Mouse (Mus musculus) spleen, adult 2 months (tissue): ENCODE data around the gene Dock4. TPM values are rescaled to one million over a fixed set of nuclear protein-coding genes. Genes with fewer than 3 reads are reported as not detected.

ENCODE experiments used
- DNase-seq, 2 experiments: peaks; one replicate each; pipeline versions ENCODE4 v3.0.0 to v3.0.0-alpha.2; 2012 to 2021; ENCODE audit warnings: low spot score in 2 of 2, low read depth in 1 of 2
- H3K27ac ChIP-seq: fragments of 200-500 bp; 2 replicates; pipeline ENCODE4 v1.5.1; 2012; ENCODE audit warnings: low read length, inconsistent platforms; ENCODE audit not compliant: insufficient read depth
- H3K27me3 ChIP-seq: fragments of 200-500 bp; 2 replicates; pipeline ENCODE4 v1.6.1; 2012; ENCODE audit warnings: mild to moderate bottlenecking, moderate library complexity, low read length, inconsistent platforms; ENCODE audit not compliant: control insufficient read depth, insufficient read depth
- H3K36me3 ChIP-seq: fragments of 200-500 bp; 2 replicates; pipeline ENCODE4 v1.6.1; 2012; ENCODE audit warnings: mild to moderate bottlenecking, low read length, inconsistent platforms; ENCODE audit not compliant: control insufficient read depth, insufficient read depth
- H3K4me1 ChIP-seq: fragments of 200-500 bp; 2 replicates; pipeline ENCODE4 v1.6.1; 2011; ENCODE audit warnings: inconsistent platforms; ENCODE audit not compliant: control insufficient read depth, insufficient read depth, insufficient read length
- H3K4me3 ChIP-seq: fragments of 200-500 bp; 2 replicates; pipeline ENCODE4 v1.5.1; 2011; ENCODE audit warnings: mild to moderate bottlenecking, inconsistent platforms; ENCODE audit not compliant: insufficient read depth, insufficient read length; ENCODE audit errors: extremely low read depth
- CTCF ChIP-seq: fragments of 200-500 bp; IDR thresholded peaks from 2 replicates; pipeline ENCODE4 v1.5.1; 2011; ENCODE audit warnings: mild to moderate bottlenecking, inconsistent platforms; ENCODE audit not compliant: insufficient read depth, insufficient read length, insufficient replicate concordance; ENCODE audit errors: extremely low read depth
- POLR2A ChIP-seq: fragments of 200-500 bp; IDR thresholded peaks from 2 replicates; pipeline ENCODE4 v1.6.1; 2011; ENCODE audit warnings: low read depth, low read length, inconsistent platforms
- WGBS: fragments of 180-500 bp; shearing (Covaris S2); methylation state at CpG from one replicate; pipeline ENCODE4 v1.1.7; 2018; 5-methylcytosine and 5-hydroxymethylcytosine counted together
- polyA plus RNA-seq: library from polyadenylated mRNA; depleted of rRNA; stranded (reverse); fragments of >200 nt; gene quantifications from 2 replicates; pipeline ENCODE4 v1.2.3, GENCODE M21; 2012

Dock4 gene
- polyA plus RNA-seq, 1 experiment, result 2.3 TPM

DNA sequence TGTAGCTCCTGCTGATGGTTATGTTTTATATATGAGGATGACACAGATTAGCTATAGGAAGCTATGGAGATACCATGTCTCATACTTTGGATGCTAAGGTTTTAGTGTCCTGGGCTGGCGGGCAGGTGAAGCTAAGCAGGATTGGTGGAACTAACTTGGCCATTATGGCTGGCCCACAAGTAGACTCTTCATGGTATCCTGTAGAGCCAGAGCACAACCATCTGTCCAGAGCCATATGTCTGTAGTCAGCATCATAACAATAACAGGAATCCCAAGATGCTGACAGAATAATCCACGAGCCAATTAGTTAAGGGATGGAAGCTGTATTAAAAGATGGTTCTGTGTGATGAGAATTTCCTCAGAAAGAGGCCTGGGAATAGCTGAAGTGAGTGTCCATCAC lies 269.4 kb downstream of the Dock4 start:
- 87% methylated on average over 2 of the region's 2 CpGs for WGBS
- H3K27me3 ChIP-seq, result no peaks in the 10 kb centered on the region
- no peak overlapping the region for H3K4me3 ChIP-seq
- H3K27ac ChIP-seq, result no peak overlapping the region
- no peaks in the 10 kb centered on the region for H3K36me3 ChIP-seq
- DNase-seq, result no peak
- H3K4me1 ChIP-seq, result no peaks in the 10 kb centered on the region
- no peak for TF ChIP-seq CTCF
- no peak for TF ChIP-seq POLR2A

DNA sequence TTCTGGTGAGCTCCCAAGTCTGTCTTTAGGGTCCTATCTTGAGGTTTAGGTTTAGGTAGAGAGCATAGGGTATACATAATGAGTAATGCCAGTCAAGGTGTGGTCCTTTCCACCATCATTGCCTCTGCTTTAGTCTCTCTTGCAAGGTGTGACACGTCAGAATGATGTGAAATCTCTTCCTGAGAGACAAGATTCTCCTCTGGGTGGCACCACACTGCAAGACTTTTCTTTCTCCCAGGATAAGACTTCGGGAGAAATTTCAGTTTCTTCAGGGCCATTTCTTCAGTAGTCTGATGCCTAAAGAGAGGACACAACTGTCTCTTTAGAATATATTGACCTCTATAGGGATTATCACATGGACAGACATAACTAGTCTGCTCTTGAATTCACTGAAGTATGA lies 282.6 kb downstream of the Dock4 start:
- DNase-seq, result no peak
- WGBS, result 76% methylated on average over 2 of the region's 2 CpGs
- Histone ChIP-seq H3K27ac (no peak overlapping the region), H3K27me3 (no peaks in the 10 kb centered on the region), H3K4me3 (no peak overlapping the region), H3K36me3 (no peaks in the 10 kb centered on the region), H3K4me1 (no peaks in the 10 kb centered on the region)
- TF ChIP-seq CTCF (no peak), POLR2A (no peak)

DNA sequence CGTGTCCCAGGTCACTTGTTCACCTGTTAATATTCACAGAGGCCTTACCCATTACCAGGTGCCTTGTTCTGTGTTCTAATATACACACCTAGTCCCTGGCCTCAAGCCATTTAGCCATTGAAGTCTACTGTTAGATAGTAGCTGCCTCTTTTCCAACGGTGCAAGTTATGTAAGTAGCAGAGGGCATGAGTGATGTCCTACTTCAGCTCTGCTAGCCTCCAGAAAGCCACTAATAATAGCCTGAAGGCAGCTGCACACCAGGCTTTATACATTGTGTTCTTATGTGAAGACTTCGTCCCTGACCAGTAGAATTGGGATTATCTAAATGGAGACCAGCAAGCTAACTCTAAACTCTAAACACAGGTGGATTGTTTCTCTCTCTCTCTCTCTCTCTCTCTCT lies 285.0 kb downstream of the Dock4 start:
- H3K27ac ChIP-seq, result no peak overlapping the region
- H3K27me3 ChIP-seq, result no peaks in the 10 kb centered on the region
- no peaks in the 10 kb centered on the region for H3K36me3 ChIP-seq
- 87% methylated on average over 3 of the region's 3 CpGs for WGBS
- TF ChIP-seq POLR2A, result no peak
- no peak for TF ChIP-seq CTCF
- H3K4me3 ChIP-seq, result no peak overlapping the region
- H3K4me1 ChIP-seq, result no peaks in the 10 kb centered on the region
- no peak for DNase-seq

DNA sequence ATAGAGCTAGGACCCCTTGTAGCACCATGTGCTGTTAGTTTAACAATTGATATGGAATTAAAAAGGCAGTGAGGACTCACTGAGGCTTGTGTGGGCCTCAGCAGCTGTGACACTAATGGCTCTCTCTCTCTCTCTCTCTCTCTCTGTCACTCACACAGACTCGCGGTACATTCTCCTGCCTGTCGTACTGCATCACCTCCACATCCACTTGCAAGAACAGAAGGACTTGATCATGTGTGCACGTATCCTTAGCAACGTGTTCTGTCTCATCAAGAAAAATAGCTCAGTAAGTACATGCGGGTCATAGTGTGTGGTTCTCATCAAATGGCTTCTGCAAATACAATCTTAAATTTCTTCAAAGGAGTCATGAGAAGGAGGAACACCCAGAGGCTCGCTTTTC lies 299.7 kb downstream of the Dock4 start:
- 92% methylated on average over 7 of the region's 7 CpGs for WGBS

DNA sequence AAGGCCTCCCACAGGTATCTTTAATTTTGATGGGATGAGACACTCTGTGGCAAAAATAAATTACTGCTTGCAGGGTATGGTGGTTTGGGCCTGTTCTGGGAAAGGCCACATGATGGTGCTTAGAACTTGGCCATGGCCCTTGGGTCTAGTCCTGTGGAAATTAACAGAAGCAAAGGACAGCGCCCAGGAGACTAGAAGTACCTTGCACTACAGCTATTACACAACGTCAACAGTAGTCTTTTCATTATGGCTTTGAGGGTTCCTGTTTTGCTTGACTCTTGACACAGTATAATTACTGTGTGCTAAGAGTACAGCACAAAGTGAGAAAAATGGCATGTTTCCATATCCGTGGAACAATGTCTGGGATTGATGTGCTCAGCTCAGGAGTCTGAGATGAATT lies 300.3 kb downstream of the Dock4 start:
- Histone ChIP-seq H3K4me1 (no peaks in the 10 kb centered on the region), H3K27me3 (no peaks in the 10 kb centered on the region), H3K36me3 (no peaks in the 10 kb centered on the region), H3K4me3 (no peak overlapping the region), H3K27ac (no peak overlapping the region)
- TF ChIP-seq POLR2A, result no peak
- TF ChIP-seq CTCF, result no peak
- 80% methylated on average over 3 of the region's 3 CpGs for WGBS
- no peak for DNase-seq

More for the DNA sequence above, 299.7 kb downstream of the Dock4 start:
- TF ChIP-seq POLR2A, result no peak
- no peak for TF ChIP-seq CTCF
- no peaks in the 10 kb centered on the region for H3K36me3 ChIP-seq
- no peaks in the 10 kb centered on the region for H3K4me1 ChIP-seq
- H3K27ac ChIP-seq, result no peak overlapping the region
- H3K27me3 ChIP-seq, result no peaks in the 10 kb centered on the region
- H3K4me3 ChIP-seq, result no peak overlapping the region
- no peak for DNase-seq

DNA sequence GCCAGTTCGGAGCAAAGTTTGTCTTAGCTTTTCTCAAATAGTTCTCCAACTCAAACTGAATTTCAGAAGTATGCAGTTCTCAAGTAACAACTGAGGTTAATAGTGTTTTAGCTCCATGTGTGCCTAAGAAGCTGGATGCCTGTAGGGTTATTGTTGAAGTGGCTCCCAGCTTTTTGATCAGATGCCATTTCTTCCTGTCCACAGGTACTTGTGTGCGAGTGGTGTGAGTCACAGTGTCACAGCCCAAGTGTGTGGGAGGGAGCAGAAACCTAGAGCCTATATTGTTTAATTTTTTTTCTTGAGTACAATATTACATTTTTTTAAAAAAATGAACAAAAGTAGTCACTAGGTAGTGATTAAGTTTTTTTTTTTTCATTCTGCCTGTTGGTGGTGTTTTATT lies 313.5 kb downstream of the Dock4 start:
- Histone ChIP-seq H3K4me3 (no peak overlapping the region), H3K4me1 (no peaks in the 10 kb centered on the region), H3K27ac (no peak overlapping the region), H3K27me3 (no peaks in the 10 kb centered on the region; the same call in 1 of the 2 replicates), H3K36me3 (no peaks in the 10 kb centered on the region)
- TF ChIP-seq POLR2A, result no peak
- no peak for TF ChIP-seq CTCF
- no peak for DNase-seq
- WGBS, result 89% methylated on average over 2 of the region's 2 CpGs

DNA sequence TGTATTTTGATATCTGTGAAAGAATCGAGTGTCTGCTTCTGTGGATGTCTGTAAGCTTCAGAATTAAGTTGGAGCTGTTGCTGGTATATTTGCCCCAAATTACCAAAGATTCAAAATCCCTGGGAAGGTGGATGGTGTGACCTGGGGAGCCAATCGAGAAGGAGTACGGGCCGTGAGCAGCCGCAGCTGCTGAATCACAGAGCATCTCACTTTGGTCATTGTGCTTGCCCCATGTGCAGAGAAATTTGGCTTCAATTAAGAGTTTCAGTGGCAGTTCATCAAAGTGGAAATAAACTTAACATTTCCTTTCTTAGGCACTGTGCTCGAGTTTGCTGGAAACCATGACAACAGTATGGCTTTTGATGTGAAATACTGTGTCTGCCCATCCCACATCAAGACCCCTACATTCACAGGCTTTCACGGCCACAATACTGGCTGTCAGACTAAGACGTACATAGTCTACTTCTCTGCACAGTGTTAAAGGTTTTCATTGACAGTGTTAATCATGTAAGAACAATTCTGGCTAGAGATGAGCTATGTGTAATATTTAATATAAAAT lies 321.6 kb downstream of the Dock4 start:
- no peaks in the 10 kb centered on the region for H3K27me3 ChIP-seq
- H3K4me3 ChIP-seq, result no peak overlapping the region
- 84% methylated on average over 8 of the region's 8 CpGs for WGBS
- no peaks in the 10 kb centered on the region for H3K36me3 ChIP-seq
- no peak overlapping the region for H3K27ac ChIP-seq
- no peaks in the 10 kb centered on the region for H3K4me1 ChIP-seq
- no peak for TF ChIP-seq CTCF
- TF ChIP-seq POLR2A, result no peak
- no peak for DNase-seq
